Mouse (Mus musculus): Measurements from ENCODE around the gene Tmem8b.

DNA sequence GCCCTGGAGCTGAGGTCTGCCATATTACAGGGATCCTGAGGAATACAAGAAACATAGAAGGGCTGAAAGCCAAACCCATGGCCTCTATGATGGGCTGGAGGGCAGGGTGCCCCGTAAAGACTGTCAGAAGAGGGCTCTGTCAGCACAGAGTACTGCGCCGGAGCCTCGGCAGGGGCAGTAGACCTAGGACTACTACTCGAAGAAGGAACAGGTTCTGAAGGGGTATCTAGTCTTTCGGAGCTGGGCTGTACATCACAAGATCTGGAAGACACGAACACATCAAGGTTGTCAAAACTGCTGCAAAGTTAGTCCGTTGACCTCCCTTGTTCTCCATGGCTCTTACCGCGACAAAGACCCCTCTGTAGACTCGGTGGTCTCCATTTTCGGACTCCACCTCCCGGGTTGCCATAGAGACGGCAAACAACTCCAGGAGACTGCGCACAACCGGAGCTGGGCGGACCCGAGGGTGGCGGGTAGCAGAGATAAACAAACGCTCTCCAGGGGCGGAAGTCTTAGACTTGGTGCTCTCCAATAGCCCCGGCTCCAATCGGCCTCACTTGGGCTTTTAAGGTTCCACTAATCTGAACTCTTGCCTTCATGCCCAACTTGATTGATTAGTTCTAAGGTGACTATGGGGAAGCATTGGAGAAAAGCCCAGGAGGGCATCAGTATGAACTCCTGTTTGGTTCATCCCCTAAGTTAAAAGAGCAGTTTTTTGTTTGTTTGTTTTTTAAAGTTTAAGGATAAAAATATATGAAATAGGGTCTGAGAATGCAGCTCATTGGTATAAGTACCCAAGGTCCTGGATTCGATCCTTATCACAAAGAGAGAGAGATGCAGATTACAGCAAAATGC, 15.4 kb upstream of the Tmem8b start, which contains the start of gene Spag8:
- TF ChIP-seq POLR2A (IDR thresholded peaks at IDR 0.05; ENCODE audit: insufficient read depth, low read length): no peak
- no peak for TF ChIP-seq CTCF (IDR thresholded peaks at IDR 0.05; ENCODE audit: low read depth, low read length)
- TF ChIP-seq EP300 (IDR thresholded peaks at IDR 0.05; ENCODE audit: insufficient read depth, low read depth, low read length): no peak

Data from ES-Bruce4 (cell line).